Mouse (Mus musculus) embryonic facial prominence, embryonic 13.5 days (tissue): ENCODE data around the gene Kdm1a. TPM values are rescaled to one million over a fixed set of nuclear protein-coding genes. Genes with fewer than 3 reads are reported as not detected.

Experiments
- ATAC-seq: fragments of 200-750 bp; cut with Nextera tagmentation; 2 replicates; pipeline ENCODE4 v1.8.0; 2017; ENCODE audit warnings: low read depth; ENCODE audit not compliant: insufficient number of reproducible peaks, insufficient read depth, low FRiP score, low TSS enrichment
- H3K27ac ChIP-seq: fragments of 300-500 bp; sonication (generic); 2 replicates; pipeline ENCODE4 v1.5.1; 2015; ENCODE audit warnings: moderate library complexity, mild to moderate bottlenecking, inconsistent platforms
- H3K27me3 ChIP-seq: fragments of 300-500 bp; sonication (generic); 2 replicates; pipeline ENCODE4 v1.6.1; 2015; ENCODE audit warnings: mild to moderate bottlenecking, inconsistent platforms
- H3K36me3 ChIP-seq: fragments of 300-500 bp; sonication (generic); 2 replicates; pipeline ENCODE4 v1.6.1; 2015; ENCODE audit warnings: mild to moderate bottlenecking, inconsistent platforms
- H3K4me1 ChIP-seq: fragments of 300-500 bp; sonication (generic); 2 replicates; pipeline ENCODE4 v1.6.1; 2015; ENCODE audit warnings: inconsistent platforms
- H3K4me2 ChIP-seq: fragments of 300-500 bp; sonication (generic); 2 replicates; pipeline ENCODE4 v1.6.1; 2015; ENCODE audit warnings: moderate library complexity, mild to moderate bottlenecking, inconsistent platforms
- H3K4me3 ChIP-seq: fragments of 300-500 bp; sonication (generic); 2 replicates; pipeline ENCODE4 v1.5.1; 2015; ENCODE audit warnings: mild to moderate bottlenecking, inconsistent platforms
- H3K9ac ChIP-seq: fragments of 300-500 bp; sonication (generic); 2 replicates; pipeline ENCODE4 v1.6.1; 2015; ENCODE audit warnings: mild to moderate bottlenecking, inconsistent platforms
- H3K9me3 ChIP-seq: fragments of 300-500 bp; sonication (generic); 2 replicates; pipeline ENCODE4 v1.6.1; 2016; ENCODE audit warnings: inconsistent platforms
- WGBS: fragments of 180-500 bp; shearing (Covaris S2); methylation state at CpG from one replicate; pipeline ENCODE4 v1.1.7; 2015; ENCODE audit warnings: mixed read lengths; 5-methylcytosine and 5-hydroxymethylcytosine counted together
- polyA plus RNA-seq: library from polyadenylated mRNA; unstranded; fragments of >200 nt; fragmentation: Nextera tagmentation; extraction: Ambion mirVana; gene quantifications from 2 replicates; pipeline ENCODE4 v1.2.1, GENCODE M21; 2015

The Kdm1a gene
- polyA plus RNA-seq, 1 experiment from 2014 or later, result 49.2 TPM

DNA sequence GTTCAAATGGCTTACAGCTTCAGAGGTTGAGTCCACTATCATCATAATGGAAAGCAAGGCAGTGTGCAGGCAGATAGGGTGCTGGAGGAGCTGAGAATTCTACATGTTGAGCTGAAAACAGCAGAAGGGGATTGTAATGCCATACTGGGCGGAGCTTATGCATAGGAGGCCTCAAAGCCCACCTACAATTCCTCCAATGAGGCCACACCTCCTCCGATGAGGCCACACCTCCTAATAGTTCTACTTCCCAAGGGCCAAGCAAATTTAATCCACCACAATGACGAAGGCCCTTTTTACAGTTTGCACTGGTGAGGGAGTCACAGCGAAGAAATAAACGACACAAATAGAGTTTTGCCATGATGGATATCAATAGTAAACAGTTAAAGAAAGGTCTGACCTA is 34.0 kb upstream of the Kdm1a start:
- Histone ChIP-seq H3K9me3 (no peaks in the 10 kb centered on the region), H3K27me3 (peaks cover 46% of the 10 kb centered on the region), H3K36me3 (no peaks in the 10 kb centered on the region), H3K9ac (no peak overlapping the region), H3K4me3 (no peak overlapping the region), H3K4me1 (peaks cover 24% of the 10 kb centered on the region), H3K4me2 (peak overlapping the region; percentile 80), H3K27ac (no peak overlapping the region)
- WGBS, result 65% methylated on average over 5 of the region's 5 CpGs
- ATAC-seq, result no peak

DNA sequence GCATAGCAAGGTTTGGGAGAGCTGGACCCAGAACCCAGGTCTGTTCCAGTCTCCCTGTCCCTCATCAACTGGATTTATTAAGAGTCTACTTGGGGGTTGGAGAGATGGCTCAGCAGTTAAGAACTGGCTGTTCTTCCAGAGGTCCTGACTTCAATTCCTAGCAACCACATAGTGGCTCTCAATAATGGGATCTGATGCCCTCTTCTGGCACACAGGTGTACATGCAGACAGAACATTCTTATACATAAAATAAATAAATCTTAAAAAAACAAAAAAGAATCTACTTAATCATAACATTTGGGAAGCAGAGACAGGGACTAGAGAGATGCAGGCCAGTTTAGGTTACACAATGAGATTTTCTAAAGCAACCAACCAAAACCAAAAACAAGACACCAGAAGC is 33.5 kb upstream of the Kdm1a start:
- no peaks in the 10 kb centered on the region for H3K9me3 ChIP-seq
- no peak overlapping the region for H3K4me3 ChIP-seq
- ATAC-seq, result no peak
- no peak overlapping the region for H3K27ac ChIP-seq
- H3K4me1 ChIP-seq, result peaks cover 24% of the 10 kb centered on the region
- H3K36me3 ChIP-seq, result no peaks in the 10 kb centered on the region
- H3K4me2 ChIP-seq, result no peak overlapping the region
- H3K27me3 ChIP-seq, result peaks cover 46% of the 10 kb centered on the region
- no peak overlapping the region for H3K9ac ChIP-seq

DNA sequence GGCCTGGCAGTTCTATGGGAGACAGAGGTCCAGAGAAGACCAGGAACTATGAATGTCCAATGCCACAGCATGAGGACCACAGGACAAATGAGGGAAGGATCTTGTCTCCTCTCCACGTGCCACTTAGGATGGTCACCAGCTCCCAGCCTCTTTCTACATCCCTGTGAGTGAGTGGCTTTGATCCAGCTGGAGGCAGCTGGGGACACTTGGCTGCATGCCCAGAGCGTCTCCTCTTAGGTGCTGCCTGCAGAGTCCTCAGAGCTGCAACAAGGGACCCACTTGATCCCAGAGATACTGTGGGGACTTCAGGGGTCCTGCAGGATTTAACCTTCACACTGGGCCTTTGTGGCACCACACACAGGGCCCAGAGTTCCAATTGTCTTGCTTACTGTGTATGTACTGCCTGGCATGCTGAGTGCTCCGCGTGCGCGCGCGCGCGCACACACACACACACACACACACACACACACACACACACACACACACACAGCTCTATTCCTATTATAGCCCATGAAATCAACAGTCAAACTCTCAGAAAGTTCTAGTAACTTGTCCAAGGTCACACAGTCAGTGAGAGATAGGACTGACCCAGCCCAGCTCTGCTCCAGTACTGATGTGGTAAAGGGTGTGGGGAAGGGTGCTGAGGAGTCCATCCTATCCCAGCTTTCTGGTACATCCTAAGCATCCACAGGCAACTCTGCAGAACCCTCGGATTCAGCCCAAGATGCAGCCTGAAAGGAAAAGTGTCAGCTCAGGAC is 28.9 kb upstream of the Kdm1a start:
- 86% methylated on average over 11 of the region's 11 CpGs for WGBS
- Histone ChIP-seq H3K36me3 (no peaks in the 10 kb centered on the region), H3K4me1 (no peaks in the 10 kb centered on the region), H3K9ac (no peak overlapping the region), H3K9me3 (no peaks in the 10 kb centered on the region), H3K27ac (no peak overlapping the region), H3K27me3 (peaks cover 10% of the 10 kb centered on the region), H3K4me2 (no peak overlapping the region), H3K4me3 (no peak overlapping the region)
- no peak for ATAC-seq

DNA sequence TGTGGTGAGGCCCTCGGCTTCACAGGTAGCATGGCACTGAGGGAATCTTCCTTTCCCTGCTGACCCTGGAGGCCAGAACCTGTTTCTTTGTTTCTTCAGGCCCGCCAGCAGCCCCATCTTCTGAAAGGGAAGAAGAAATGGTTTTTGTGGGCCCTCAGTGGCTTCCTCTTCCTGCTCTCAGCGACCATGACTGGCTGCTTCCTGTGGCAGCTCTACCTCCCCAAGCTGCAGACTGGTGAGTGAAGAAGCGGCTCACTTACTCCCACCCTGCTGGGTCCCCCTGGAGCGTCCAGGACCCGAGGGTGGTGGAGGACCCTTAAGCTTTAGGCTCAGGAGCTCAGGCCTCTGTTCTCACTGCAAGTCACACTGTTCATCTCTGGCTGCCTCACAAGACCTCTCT is 24.1 kb upstream of the Kdm1a start:
- H3K9ac ChIP-seq, result no peak overlapping the region
- H3K9me3 ChIP-seq, result no peaks in the 10 kb centered on the region
- WGBS, result 63% methylated on average over 6 of the region's 6 CpGs
- H3K4me3 ChIP-seq, result no peak overlapping the region
- ATAC-seq, result no peak
- no peak overlapping the region for H3K4me2 ChIP-seq
- no peaks in the 10 kb centered on the region for H3K36me3 ChIP-seq
- peaks cover 9% of the 10 kb centered on the region; the same call in 1 of the 2 replicates for H3K27me3 ChIP-seq
- H3K4me1 ChIP-seq, result no peaks in the 10 kb centered on the region
- no peak overlapping the region for H3K27ac ChIP-seq

DNA sequence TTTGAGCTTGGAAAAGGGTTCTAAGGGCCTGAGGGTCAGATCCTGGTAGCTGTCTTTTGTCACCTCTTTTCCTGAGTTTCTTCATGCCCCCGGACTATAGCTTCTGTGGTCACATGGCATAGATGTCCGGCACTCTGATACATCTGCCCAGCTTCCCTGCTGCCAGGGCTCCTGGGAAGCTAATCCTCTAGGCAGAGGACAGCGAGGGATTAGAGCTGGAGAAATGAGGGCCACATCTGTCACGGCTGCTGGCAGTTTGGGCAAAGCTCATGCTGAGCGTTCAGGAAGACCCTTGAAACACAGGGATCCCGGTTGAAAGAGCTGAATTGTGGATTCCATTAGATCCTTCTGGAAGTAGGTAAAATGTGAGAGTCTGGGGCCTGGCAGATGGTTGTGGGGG is 19.9 kb upstream of the Kdm1a start, which contains the start of gene Lactbl1:
Gene Lactbl1 (plus strand): TSS at position 234 of the 400 bp plus-strand sequence.
- Histone ChIP-seq H3K9me3 (no peaks in the 10 kb centered on the region), H3K4me2 (no peak within 1 kb of the TSS), H3K36me3 (no peaks in the 10 kb centered on the region), H3K27ac (no peak within 1 kb of the TSS), H3K4me1 (no peaks in the 10 kb centered on the region), H3K4me3 (no peak within 1 kb of the TSS), H3K27me3 (peaks cover 9% of the 10 kb centered on the region; the same call in 1 of the 2 replicates), H3K9ac (no peak within 1 kb of the TSS)
- 39% methylated on average over 6 of the region's 6 CpGs for WGBS
- no peak for ATAC-seq

DNA sequence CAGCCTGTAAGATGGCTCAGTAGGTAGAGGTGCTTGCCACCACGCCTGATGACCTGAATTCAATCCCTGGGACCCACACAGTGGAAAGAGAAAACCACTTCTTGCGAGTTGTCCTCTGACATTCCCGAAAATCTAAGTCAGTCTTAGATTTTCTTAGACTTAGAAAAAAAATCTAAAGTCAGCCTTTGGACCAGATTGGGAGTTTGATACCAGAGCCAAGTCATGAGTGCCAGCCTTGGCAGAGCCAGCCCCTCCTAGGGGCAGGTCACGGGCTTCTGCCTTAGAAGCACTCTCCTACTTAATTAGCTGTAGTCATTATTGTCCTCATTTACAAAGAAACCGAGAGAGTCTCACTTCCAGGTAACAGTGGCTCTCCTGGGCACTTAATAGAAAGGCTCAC is 19.4 kb upstream of the Kdm1a start:
- 53% methylated on average over 5 of the region's 5 CpGs for whole genome bisulfite sequencing
- no peaks in the 10 kb centered on the region for H3K9me3 ChIP-seq
- H3K4me3 ChIP-seq, result no peak overlapping the region
- ATAC-seq, result no peak
- H3K36me3 ChIP-seq, result no peaks in the 10 kb centered on the region
- peaks cover 9% of the 10 kb centered on the region; the same call in 1 of the 2 replicates for H3K27me3 ChIP-seq
- no peak overlapping the region for H3K4me2 ChIP-seq
- no peak overlapping the region for H3K27ac ChIP-seq
- no peaks in the 10 kb centered on the region for H3K4me1 ChIP-seq
- no peak overlapping the region for H3K9ac ChIP-seq

DNA sequence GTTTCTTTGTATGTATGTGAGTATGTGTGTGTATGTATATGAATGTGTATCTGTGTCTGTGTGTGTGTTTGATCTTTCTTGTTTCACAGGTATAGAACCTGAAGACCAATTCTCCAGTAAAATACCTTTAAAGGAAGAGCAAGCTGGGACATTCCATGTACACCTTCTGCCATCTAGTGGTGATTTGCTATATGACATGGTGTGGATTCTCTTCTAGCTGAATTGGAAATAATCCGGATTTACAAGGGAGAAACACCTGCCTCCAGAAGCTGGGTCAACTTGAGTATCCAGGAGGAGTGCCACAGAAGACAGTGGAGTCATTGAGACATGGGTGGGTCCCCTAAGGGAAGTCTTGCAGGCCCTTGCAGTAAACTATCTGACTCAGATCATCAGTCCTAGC is 18.8 kb upstream of the Kdm1a start:
- no peak for ATAC-seq
- peaks cover 9% of the 10 kb centered on the region; the same call in 1 of the 2 replicates for H3K27me3 ChIP-seq
- no peaks in the 10 kb centered on the region for H3K36me3 ChIP-seq
- H3K4me3 ChIP-seq, result no peak overlapping the region
- H3K9me3 ChIP-seq, result no peaks in the 10 kb centered on the region
- H3K9ac ChIP-seq, result no peak overlapping the region
- H3K4me2 ChIP-seq, result no peak overlapping the region
- no peaks in the 10 kb centered on the region for H3K4me1 ChIP-seq
- H3K27ac ChIP-seq, result no peak overlapping the region
- 0% methylated on average over 1 of the region's 1 CpGs for WGBS

DNA sequence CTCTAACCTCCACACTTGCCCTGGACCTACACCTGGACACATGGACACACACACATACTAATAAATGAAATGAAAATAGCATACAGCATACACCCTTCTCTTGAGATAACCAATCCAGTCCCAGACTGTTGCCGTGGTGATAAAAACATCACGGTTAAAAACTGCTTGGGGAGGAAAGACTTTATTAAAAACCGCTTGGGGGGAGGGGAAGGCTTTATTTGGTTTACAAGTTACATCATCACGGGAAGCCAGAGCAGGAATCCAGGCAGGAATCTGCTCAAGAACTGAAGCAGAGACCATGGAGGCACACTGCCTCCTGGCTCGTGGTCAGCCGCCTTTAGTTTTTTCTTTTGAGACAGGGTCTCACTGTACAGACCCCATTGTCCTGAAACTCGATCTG is 11.1 kb upstream of the Kdm1a start:
- no peak overlapping the region for H3K4me2 ChIP-seq
- no peaks in the 10 kb centered on the region for H3K4me1 ChIP-seq
- H3K4me3 ChIP-seq, result no peak overlapping the region
- H3K27ac ChIP-seq, result no peak overlapping the region
- no peak for ATAC-seq
- H3K36me3 ChIP-seq, result no peaks in the 10 kb centered on the region
- no peaks in the 10 kb centered on the region for H3K9me3 ChIP-seq
- WGBS, result 63% methylated on average over 7 of the region's 7 CpGs
- H3K27me3 ChIP-seq, result no peaks in the 10 kb centered on the region
- no peak overlapping the region for H3K9ac ChIP-seq

DNA sequence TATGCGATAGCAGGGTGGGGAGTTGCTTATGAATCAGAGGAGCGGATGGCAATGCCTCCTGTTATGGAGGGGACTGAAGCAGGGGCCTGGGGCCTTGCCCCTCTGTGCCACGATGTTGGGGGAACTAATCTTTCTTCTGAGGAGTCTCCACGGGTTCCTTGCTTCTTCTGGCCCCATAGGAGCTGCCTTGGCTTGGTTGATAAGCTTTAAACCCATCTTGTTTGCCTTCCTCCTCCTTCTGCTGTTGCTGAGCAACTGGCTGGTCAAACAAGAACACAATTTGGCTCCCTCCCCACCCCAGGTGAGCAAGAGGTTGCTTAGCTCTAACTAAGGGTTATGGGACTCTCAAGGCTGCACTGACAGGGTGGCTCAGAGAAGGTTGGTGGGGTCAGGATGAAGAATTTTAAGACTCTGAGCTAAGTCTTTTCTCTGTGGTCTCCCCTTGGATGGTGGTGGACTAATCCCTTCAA is 7.9 kb upstream of the Kdm1a start, which contains the start of gene Tex46:
Gene Tex46 (plus strand): TSS at position 51 of the 470 bp plus-strand sequence.
- Histone ChIP-seq H3K27me3 (no peaks in the 10 kb centered on the region), H3K4me3 (no peak within 1 kb of the TSS), H3K4me1 (no peaks in the 10 kb centered on the region), H3K9me3 (no peaks in the 10 kb centered on the region), H3K9ac (no peak within 1 kb of the TSS), H3K4me2 (no peak within 1 kb of the TSS), H3K36me3 (no peaks in the 10 kb centered on the region), H3K27ac (no peak within 1 kb of the TSS)
- no peak for ATAC-seq
- WGBS, result 68% methylated on average over 4 of the region's 4 CpGs

DNA sequence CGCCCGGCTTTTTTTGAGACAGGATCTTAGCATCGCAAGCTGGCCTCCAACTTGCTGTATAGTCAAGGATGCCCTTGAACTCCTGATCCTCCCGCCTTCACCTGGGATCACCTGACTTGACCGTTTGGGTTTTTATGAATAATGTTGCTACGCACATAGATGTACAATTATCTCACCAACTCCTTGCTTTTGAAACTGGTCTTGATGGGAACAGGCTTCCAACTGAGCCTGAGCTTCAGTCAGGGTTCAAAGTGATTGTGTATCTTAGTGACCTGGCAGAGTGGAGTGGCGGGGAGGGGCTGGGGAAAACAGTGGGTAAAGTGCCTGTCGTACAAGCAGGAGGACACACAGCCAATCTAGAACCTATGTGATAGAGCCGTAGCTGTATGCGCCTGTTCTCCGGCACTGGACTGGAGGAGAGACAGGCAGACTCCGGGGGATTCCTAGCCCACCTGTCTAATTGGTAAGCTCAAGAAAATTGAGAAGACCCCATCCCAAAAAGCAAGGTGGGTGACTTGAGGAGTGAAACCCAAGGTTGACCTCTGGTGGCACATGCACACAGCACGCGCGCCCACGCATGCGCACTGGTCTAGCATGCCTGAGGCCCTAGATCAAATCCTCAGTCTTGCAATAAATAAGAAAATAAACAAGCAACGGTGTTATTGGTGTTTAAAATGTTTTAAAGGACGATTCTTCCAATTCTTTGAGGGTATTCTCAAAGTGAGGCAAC is 3.4 kb upstream of the Kdm1a start:
- Histone ChIP-seq H3K27me3 (no peaks in the 10 kb centered on the region), H3K9me3 (no peaks in the 10 kb centered on the region), H3K4me1 (peaks cover 4% of the 10 kb centered on the region), H3K4me2 (no peak overlapping the region), H3K9ac (no peak overlapping the region), H3K27ac (no peak overlapping the region), H3K36me3 (no peaks in the 10 kb centered on the region), H3K4me3 (no peak overlapping the region)
- 90% methylated on average over 19 of the region's 19 CpGs for WGBS
- ATAC-seq, result no peak

DNA sequence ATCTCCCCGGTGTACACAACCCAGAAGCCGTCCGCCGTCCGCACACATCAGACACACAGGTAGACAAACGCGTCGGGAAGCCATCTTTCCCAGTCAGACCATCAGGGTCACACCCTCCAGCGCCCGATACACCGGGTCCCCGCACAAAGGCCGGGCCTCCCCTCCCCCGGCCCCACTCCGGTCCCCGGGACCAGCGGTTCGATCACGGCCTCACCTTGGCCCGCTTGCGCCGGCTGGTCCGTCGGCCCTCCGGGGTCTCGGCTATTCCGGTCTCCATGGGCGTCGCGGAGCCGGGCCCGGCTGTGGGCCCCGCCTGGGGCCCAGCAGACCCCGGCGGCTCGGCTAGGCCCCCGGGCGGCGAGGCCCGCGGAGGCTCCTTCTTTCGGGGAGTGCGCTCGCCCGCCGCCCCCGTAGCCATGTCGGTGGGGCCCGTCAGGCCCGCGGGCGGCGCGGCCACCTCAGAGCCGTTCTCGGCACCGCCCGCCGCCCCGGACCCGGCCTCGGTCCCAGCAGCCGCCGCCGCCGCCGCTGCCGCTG is 437 bp downstream of the Kdm1a start:
- ATAC-seq, result peak; percentile 65
- peak overlapping the region; percentile 89 for H3K4me3 ChIP-seq
- no peaks in the 10 kb centered on the region for H3K27me3 ChIP-seq
- peak overlapping the region; percentile 99 for H3K9ac ChIP-seq
- H3K4me2 ChIP-seq, result peak overlapping the region; percentile 64
- 0 out of 2 replicates have a peak, but pooled peaks cover 6% of the 10 kb centered on the region for H3K36me3 ChIP-seq
- WGBS, result under 1% methylated on average over 68 of the region's 68 CpGs
- H3K9me3 ChIP-seq, result no peaks in the 10 kb centered on the region
- H3K27ac ChIP-seq, result peak overlapping the region; percentile 91
- peaks cover 18% of the 10 kb centered on the region for H3K4me1 ChIP-seq
